Mouse (Mus musculus) limb, embryonic 15.5 days (tissue): Measurements from ENCODE around the gene 1810010H24Rik. TPM values are rescaled to one million over a fixed set of nuclear protein-coding genes. Genes with fewer than 3 reads are reported as not detected.

Experiments
- ATAC-seq: fragments of 200-750 bp; cut with Nextera tagmentation; 2 replicates; pipeline ENCODE4 v1.8.0; 2017; ENCODE audit warnings: low read depth, moderate TSS enrichment; ENCODE audit not compliant: insufficient number of reproducible peaks, low FRiP score, low TSS enrichment
- H3K27ac ChIP-seq: fragments of 300-500 bp; sonication (generic); 2 replicates; pipeline ENCODE4 v1.5.1; 2015; ENCODE audit warnings: moderate library complexity, mild to moderate bottlenecking, inconsistent platforms
- H3K27me3 ChIP-seq: fragments of 300-500 bp; sonication (generic); 2 replicates; pipeline ENCODE4 v1.6.1; 2015; ENCODE audit warnings: inconsistent platforms
- H3K36me3 ChIP-seq: fragments of 300-500 bp; sonication (generic); 2 replicates; pipeline ENCODE4 v1.6.1; 2015; ENCODE audit warnings: inconsistent platforms
- H3K4me1 ChIP-seq: fragments of 300-500 bp; sonication (generic); 2 replicates; pipeline ENCODE4 v1.6.1; 2015; ENCODE audit warnings: inconsistent platforms
- H3K4me2 ChIP-seq: fragments of 300-500 bp; sonication (generic); 2 replicates; pipeline ENCODE4 v1.6.1; 2015; ENCODE audit warnings: mild to moderate bottlenecking, inconsistent platforms
- H3K4me3 ChIP-seq: fragments of 300-500 bp; sonication (generic); 2 replicates; pipeline ENCODE4 v1.5.1; 2015; ENCODE audit warnings: mild to moderate bottlenecking, inconsistent platforms
- H3K9ac ChIP-seq: fragments of 300-500 bp; sonication (generic); 2 replicates; pipeline ENCODE4 v1.6.1; 2015; ENCODE audit warnings: inconsistent platforms
- H3K9me3 ChIP-seq: fragments of 300-500 bp; sonication (generic); 2 replicates; pipeline ENCODE4 v1.6.1; 2016; ENCODE audit warnings: inconsistent platforms
- WGBS: fragments of 180-500 bp; shearing (Covaris S2); methylation state at CpG from one replicate; pipeline ENCODE4 v1.1.7; 2015; 5-methylcytosine and 5-hydroxymethylcytosine counted together
- polyA plus RNA-seq: library from polyadenylated mRNA; unstranded; fragments of >200 nt; fragmentation: Nextera tagmentation; extraction: Ambion mirVana; gene quantifications from 2 replicates; pipeline ENCODE4 v1.2.1, GENCODE M21; 2015

Gene 1810010H24Rik
- polyA plus RNA-seq, 1 experiment from 2014 or later: 2.1 TPM

DNA sequence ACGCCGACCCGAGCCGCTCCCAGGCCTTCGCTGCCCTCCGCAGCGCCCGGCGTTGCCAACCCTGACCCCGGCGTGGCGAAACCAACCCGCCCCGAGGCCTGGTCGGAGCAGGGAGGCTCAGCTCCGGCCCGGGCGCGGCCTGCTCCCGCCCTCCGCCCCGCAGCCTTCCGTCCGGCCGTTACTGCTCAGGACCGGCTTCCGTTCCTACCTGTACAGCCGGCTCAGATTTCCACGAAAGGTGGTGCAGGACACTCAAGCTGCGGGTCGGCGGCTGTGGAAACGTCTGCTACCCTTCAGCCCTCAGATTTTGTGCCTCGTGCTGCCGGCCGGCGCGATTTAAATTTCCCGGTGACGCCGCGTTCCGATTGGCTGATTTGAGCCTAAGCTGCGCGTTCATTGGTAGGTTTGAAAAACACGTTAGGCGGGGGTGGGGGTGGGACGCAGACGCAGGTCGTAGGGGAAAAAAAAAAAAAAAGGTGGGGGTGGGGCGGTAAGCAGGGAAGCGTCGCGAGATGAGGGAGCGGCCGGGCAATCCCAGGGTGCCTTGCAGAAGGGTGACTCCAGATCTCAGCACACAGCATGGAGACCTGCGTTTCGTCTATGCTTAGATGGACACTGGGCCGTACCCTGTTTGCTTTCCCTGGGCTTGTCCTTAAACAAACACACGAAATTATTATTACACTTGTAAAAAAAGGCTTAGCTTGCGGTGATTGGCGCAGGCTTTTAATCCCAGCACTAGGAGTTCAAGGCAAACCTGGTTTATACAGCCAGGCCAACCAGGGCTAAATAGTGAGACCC, 26.1 kb upstream of the 1810010H24Rik start, which contains the start of gene Kpna2:
Kpna2 (minus strand) TSS at position 391 of the 798 bp plus-strand sequence.
- peak within 1 kb of the TSS; percentile 65 for H3K9ac ChIP-seq
- ATAC-seq: peak; percentile 92
- H3K36me3 ChIP-seq: peaks cover 21% of the 10 kb centered on the region
- H3K4me2 ChIP-seq: peak within 1 kb of the TSS; percentile 74
- H3K4me1 ChIP-seq: peaks cover 2% of the 10 kb centered on the region; the same call in 1 of the 2 replicates
- H3K4me3 ChIP-seq: peak within 1 kb of the TSS; percentile 96
- WGBS: under 1% methylated on average over 60 of the region's 62 CpGs
- peak within 1 kb of the TSS; percentile 85 for H3K27ac ChIP-seq
- H3K27me3 ChIP-seq: no peaks in the 10 kb centered on the region
- H3K9me3 ChIP-seq: no peaks in the 10 kb centered on the region

- H3K27ac ChIP-seq: peak overlapping the region; percentile 85
- peak overlapping the region; percentile 74 for H3K4me2 ChIP-seq
- peaks cover 2% of the 10 kb centered on the region; the same call in 1 of the 2 replicates for H3K4me1 ChIP-seq
- H3K36me3 ChIP-seq: peaks cover 14% of the 10 kb centered on the region
- no peaks in the 10 kb centered on the region for H3K27me3 ChIP-seq
- H3K9ac ChIP-seq: peak overlapping the region; percentile 51
- WGBS: 80% methylated on average over 9 of the region's 9 CpGs
- H3K9me3 ChIP-seq: no peaks in the 10 kb centered on the region
- no peak for ATAC-seq
- peak overlapping the region; percentile 96 for H3K4me3 ChIP-seq
These were observed 25.4 kb upstream of the 1810010H24Rik start for GRCm38 (mm10) chr11:106999949-107000513.

- Histone ChIP-seq H3K4me2 (no peak overlapping the region), H3K27me3 (no peaks in the 10 kb centered on the region), H3K27ac (no peak overlapping the region), H3K36me3 (no peaks in the 10 kb centered on the region), H3K4me1 (peaks cover 1% of the 10 kb centered on the region; the same call in 1 of the 2 replicates), H3K9me3 (no peaks in the 10 kb centered on the region), H3K4me3 (no peak overlapping the region), H3K9ac (no peak overlapping the region)
- no peak for ATAC-seq
- WGBS: 44% methylated on average over 8 of the region's 8 CpGs
These were observed 23.5 kb upstream of the 1810010H24Rik start for GRCm38 (mm10) chr11:107001760-107002675.

DNA sequence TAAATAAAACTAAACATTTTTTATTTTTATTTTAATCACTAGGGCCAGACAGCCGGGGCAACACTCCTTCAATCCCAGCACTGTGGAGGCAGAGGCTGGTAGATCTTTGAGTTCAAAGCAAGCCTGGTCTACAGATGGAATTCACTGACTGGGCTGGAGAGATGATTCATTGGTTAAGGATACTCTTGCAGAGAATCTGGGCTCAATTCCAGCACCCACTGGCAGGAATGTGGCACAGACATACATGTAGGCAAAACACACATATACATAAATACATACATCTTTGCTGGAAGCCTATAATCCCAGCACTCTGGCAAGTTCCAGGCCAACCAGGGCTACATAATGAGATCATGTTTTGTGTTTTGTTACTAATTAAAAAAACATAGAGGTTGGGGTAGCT, 19.9 kb upstream of the 1810010H24Rik start:
- no peaks in the 10 kb centered on the region for H3K9me3 ChIP-seq
- H3K4me1 ChIP-seq: no peaks in the 10 kb centered on the region
- no peak overlapping the region for H3K4me2 ChIP-seq
- ATAC-seq: no peak
- H3K27ac ChIP-seq: no peak overlapping the region
- WGBS: 63% methylated on average over 1 of the region's 1 CpGs
- H3K36me3 ChIP-seq: no peaks in the 10 kb centered on the region
- H3K27me3 ChIP-seq: no peaks in the 10 kb centered on the region
- H3K9ac ChIP-seq: no peak overlapping the region
- no peak overlapping the region for H3K4me3 ChIP-seq

- Histone ChIP-seq H3K4me1 (peaks cover 10% of the 10 kb centered on the region), H3K27me3 (no peaks in the 10 kb centered on the region), H3K9me3 (no peaks in the 10 kb centered on the region), H3K27ac (no peak overlapping the region), H3K9ac (no peak overlapping the region), H3K4me3 (no peak overlapping the region), H3K4me2 (no peak overlapping the region), H3K36me3 (no peaks in the 10 kb centered on the region)
- ATAC-seq: no peak
- WGBS: 93% methylated on average over 3 of the region's 3 CpGs
These were observed 15.0 kb upstream of the 1810010H24Rik start for GRCm38 (mm10) chr11:107010447-107010846.

- Histone ChIP-seq H3K27me3 (no peaks in the 10 kb centered on the region), H3K4me2 (no peak overlapping the region), H3K4me3 (no peak overlapping the region), H3K27ac (no peak overlapping the region), H3K9me3 (no peaks in the 10 kb centered on the region), H3K36me3 (no peaks in the 10 kb centered on the region), H3K4me1 (peaks cover 10% of the 10 kb centered on the region), H3K9ac (no peak overlapping the region)
- no peak for ATAC-seq
- WGBS: 68% methylated on average over 7 of the region's 7 CpGs
These were observed 14.3 kb upstream of the 1810010H24Rik start for GRCm38 (mm10) chr11:107011171-107011570.

DNA sequence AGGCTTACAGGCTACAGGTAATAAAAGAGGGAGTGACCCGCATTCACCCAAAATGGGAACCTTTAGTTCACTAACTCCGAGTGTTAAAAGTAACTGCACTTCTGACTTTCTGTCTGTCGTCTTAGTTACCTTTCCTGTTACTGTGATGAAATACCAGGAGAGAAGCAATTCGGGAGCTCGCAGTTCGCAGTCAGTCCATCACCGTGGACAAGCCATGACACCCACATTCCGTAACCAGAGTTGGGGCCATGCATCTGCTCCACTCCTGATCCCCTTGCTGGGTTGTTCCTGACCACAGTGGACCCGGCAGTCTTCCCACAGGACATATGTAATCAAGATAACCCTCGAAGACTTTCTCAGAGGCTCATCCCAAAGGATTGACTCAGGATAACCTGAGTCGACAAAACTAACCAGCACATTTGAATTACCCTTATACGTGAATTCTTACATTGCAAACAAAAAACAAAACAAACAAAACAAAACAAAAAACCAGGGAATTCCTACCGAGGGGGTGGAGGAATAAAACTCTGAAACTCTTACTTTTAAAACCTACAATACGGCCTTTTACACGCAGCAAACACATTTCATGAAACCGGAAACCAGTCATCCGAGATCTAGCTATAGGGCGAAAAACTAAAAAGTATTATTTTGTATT, 13.7 kb upstream of the 1810010H24Rik start:
- ATAC-seq: 0 out of 2 replicates have a peak, but pooled peaks have one; percentile 44
- Histone ChIP-seq H3K9me3 (no peaks in the 10 kb centered on the region), H3K27ac (peak overlapping the region; percentile 98), H3K27me3 (no peaks in the 10 kb centered on the region), H3K4me1 (peaks cover 10% of the 10 kb centered on the region), H3K4me3 (peak overlapping the region; percentile 59), H3K4me2 (peak overlapping the region; percentile 52), H3K36me3 (no peaks in the 10 kb centered on the region), H3K9ac (peak overlapping the region; percentile 61)
- WGBS: 23% methylated on average over 18 of the region's 18 CpGs

- peak overlapping the region; percentile 98 for H3K27ac ChIP-seq
- under 1% methylated on average over 37 of the region's 37 CpGs for WGBS
- H3K36me3 ChIP-seq: no peaks in the 10 kb centered on the region
- H3K4me3 ChIP-seq: peak overlapping the region; percentile 59
- H3K4me1 ChIP-seq: peaks cover 10% of the 10 kb centered on the region
- H3K9me3 ChIP-seq: no peaks in the 10 kb centered on the region
- peak; percentile 93 for ATAC-seq
- H3K27me3 ChIP-seq: no peaks in the 10 kb centered on the region
- H3K4me2 ChIP-seq: peak overlapping the region; percentile 52
- peak overlapping the region; percentile 61 for H3K9ac ChIP-seq
These were observed 13.0 kb upstream of the 1810010H24Rik start for GRCm38 (mm10) chr11:107012324-107013017.

DNA sequence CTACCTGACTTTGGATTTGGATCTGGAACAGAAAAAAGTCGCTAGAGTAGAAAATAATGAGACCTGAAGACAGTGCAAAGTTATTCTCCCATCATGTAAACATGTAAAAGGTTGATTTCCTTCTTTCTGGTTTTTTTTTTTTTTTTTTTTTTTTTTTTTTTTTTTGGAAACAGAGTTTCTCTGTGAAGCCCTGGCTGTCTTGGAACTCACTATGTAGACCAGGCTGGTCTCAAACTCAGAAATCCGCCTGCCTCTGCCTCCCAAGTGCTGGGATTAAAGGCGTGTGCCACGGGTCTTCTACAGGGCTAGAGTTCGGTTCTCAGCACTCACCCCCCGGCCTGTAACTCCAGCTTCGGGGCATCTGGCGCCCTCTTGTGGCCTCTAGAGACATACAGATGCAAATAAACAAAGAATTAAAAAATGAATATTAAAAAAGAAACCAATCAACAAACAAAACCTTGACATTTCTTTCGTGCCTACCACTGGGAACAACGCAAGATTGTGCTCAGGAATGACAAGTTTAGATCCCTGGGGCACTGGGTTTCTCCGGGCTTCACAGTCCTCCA, 11.4 kb upstream of the 1810010H24Rik start:
- ATAC-seq: no peak
- Histone ChIP-seq H3K36me3 (no peaks in the 10 kb centered on the region), H3K27me3 (no peaks in the 10 kb centered on the region), H3K4me2 (no peak overlapping the region), H3K27ac (no peak overlapping the region), H3K4me3 (no peak overlapping the region), H3K4me1 (peaks cover 10% of the 10 kb centered on the region), H3K9ac (no peak overlapping the region), H3K9me3 (no peaks in the 10 kb centered on the region)
- 78% methylated on average over 11 of the region's 11 CpGs for WGBS

DNA sequence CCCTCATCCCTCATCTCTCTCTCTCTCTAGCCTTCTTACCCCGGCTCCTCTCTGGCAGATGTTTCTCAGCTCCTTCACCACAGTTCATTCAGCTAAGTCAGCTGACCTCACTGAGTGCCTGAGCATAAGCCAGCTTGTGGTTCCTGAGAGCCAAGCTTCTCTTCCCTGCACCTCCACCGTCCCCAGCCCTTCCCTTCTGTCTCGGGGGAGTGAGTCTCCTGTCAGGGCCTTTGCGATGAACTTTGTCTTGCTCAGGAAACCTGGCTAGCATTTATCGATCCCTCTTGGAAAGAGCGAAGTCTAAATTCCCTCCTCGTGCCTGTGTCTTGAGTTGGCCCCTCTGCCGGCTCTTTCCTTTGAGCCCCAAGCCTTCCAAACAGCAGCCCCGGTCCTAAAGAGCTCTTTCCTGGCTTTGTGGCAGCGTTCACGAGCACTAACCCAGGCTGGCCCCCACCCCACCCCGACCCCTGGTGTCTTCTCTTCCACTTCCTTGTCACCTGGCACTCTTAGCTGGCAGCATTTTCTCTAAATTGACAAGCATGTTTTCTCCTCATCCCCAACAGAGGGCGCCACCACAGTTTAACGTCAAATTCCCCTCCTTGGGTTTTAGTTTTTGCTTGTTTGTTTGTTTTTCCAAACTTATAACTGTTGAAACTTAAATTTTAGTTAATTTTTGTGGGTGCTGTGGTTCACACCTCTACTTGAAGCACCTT, 10.7 kb upstream of the 1810010H24Rik start:
- no peak overlapping the region for H3K9ac ChIP-seq
- ATAC-seq: no peak
- no peak overlapping the region for H3K4me2 ChIP-seq
- H3K4me1 ChIP-seq: peaks cover 10% of the 10 kb centered on the region
- H3K27me3 ChIP-seq: no peaks in the 10 kb centered on the region
- no peaks in the 10 kb centered on the region for H3K9me3 ChIP-seq
- WGBS: 40% methylated on average over 14 of the region's 14 CpGs
- H3K4me3 ChIP-seq: no peak overlapping the region
- no peak overlapping the region for H3K27ac ChIP-seq
- no peaks in the 10 kb centered on the region for H3K36me3 ChIP-seq
